Mouse (Mus musculus) lung, postnatal 0 days (tissue): ENCODE data around the gene Hagh.
A peak's percentile ranks its signal among the peaks of the same experiment; 100 is the strongest.

ENCODE experiments used
- CTCF ChIP-seq: IDR thresholded peaks from 2 replicates; pipeline ENCODE4 v1.5.1; 2016; ENCODE audit warnings: antibody characterized with exemption, mild to moderate bottlenecking
- EP300 ChIP-seq: IDR thresholded peaks from 2 replicates; pipeline ENCODE4 v1.6.1; 2016; ENCODE audit warnings: antibody characterized with exemption, mild to moderate bottlenecking, control low read depth

GRCm38 (mm10) chr17:24841133-24841532, 1.2 kb downstream of the Hagh start:
- peak; percentile 69 for TF ChIP-seq CTCF
- TF ChIP-seq EP300 = no peak
